Mouse (Mus musculus) C2C12 (cell line): ENCODE measurements around the gene Rccd1.

Experiments used
- CTCF ChIP-seq: IDR thresholded peaks from one replicate; pipeline ENCODE4 v1.5.1; 2011; ENCODE audit not compliant: control insufficient read depth, insufficient read depth, insufficient read length
- FOSL1 ChIP-seq: IDR thresholded peaks from one replicate; pipeline ENCODE4 v1.8.0; 2011; ENCODE audit warnings: mild to moderate bottlenecking, low read length; ENCODE audit not compliant: poor library complexity, insufficient read depth, severe bottlenecking
- MYOG ChIP-seq: IDR thresholded peaks from one replicate; pipeline ENCODE4 v1.6.1; 2011; ENCODE audit not compliant: control insufficient read depth, insufficient read length; ENCODE audit errors: extremely low read depth
- USF1 ChIP-seq: IDR thresholded peaks from one replicate; pipeline ENCODE4 v1.6.1; 2011; ENCODE audit warnings: low read depth, mild to moderate bottlenecking, control low read depth, moderate library complexity

DNA sequence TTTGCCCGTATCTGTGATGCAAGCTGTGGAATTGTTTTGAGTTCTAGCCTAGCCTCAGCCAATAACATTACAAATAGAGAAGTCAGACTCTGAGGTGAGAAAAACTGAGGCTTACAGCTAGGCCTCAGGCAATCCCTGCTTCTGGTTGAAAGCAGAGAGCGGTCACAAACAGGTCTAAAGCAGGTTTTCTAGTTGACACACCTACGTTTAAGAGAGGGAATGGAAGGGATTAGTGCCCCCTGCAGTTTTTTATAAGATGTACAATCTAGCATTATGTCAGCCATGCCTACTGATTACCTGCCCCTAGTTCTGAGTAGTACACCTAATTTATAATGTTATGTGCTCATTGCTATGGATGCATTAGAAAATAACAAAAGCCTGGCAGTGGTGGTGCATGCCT, 16.5 kb downstream of the Rccd1 start:
- no peak for TF ChIP-seq CTCF
- TF ChIP-seq FOSL1: no peak
- TF ChIP-seq USF1: no peak
- no peak for TF ChIP-seq MYOG
